Mouse (Mus musculus) limb, embryonic 15.5 days (tissue): Measurements from ENCODE around the gene Ankrd54. TPM values are rescaled to one million over a fixed set of nuclear protein-coding genes. Genes with fewer than 3 reads are reported as not detected.

Source experiments
- polyA plus RNA-seq: library from polyadenylated mRNA; unstranded; fragments of >200 nt; fragmentation: Nextera tagmentation; extraction: Ambion mirVana; gene quantifications from 2 replicates; pipeline ENCODE4 v1.2.1, GENCODE M21; 2015

Ankrd54 gene
- polyA plus RNA-seq, 1 experiment from 2014 or later = 43.9 TPM

Other genes with a start within 250 kb of the Ankrd54 start
- gene Cdc42ep1, start 220.3 kb downstream of the Ankrd54 start, polyA plus RNA-seq = 26.5 and 30.0 TPM in 2 replicates
- 0.65 and 0.73 TPM in 2 replicates for gene Lgals2, start 207.4 kb downstream of the Ankrd54 start, polyA plus RNA-seq
- gene Gga1, start 185.7 kb downstream of the Ankrd54 start, polyA plus RNA-seq = 53.2 and 54.4 TPM in 2 replicates
- 0.50 and 0.65 TPM in 2 replicates for gene Gm49510, start 163.2 kb downstream of the Ankrd54 start, polyA plus RNA-seq
- gene Sh3bp1, start 163.1 kb downstream of the Ankrd54 start, polyA plus RNA-seq = 55.2 and 61.1 TPM in 2 replicates
- 13.0 and 15.0 TPM in 2 replicates for gene Pdxp, start 149.0 kb downstream of the Ankrd54 start, polyA plus RNA-seq
- 2,795 and 2,816 TPM in 2 replicates for gene Lgals1, start 136.2 kb downstream of the Ankrd54 start, polyA plus RNA-seq
- gene Nol12, start 128.0 kb downstream of the Ankrd54 start, polyA plus RNA-seq = 53.2 and 55.2 TPM in 2 replicates
- 54.8 and 59.2 TPM in 2 replicates for gene Triobp, start 115.2 kb downstream of the Ankrd54 start, polyA plus RNA-seq
- 487 and 628 TPM in 2 replicates for gene H1f0, start 34.4 kb downstream of the Ankrd54 start, polyA plus RNA-seq
- 0.13 TPM in 1 of 2 replicates, not detected in the other for gene Galr3, start 21.0 kb downstream of the Ankrd54 start, polyA plus RNA-seq
- gene Eif3l, start 12.3 kb upstream of the Ankrd54 start, polyA plus RNA-seq = 203 and 206 TPM in 2 replicates
- 15.1 and 16.3 TPM in 2 replicates for gene Micall1, start 46.0 kb upstream of the Ankrd54 start, polyA plus RNA-seq
- gene Polr2f, start 78.1 kb upstream of the Ankrd54 start, polyA plus RNA-seq = 295 and 310 TPM in 2 replicates
- 6.3 and 8.5 TPM in 2 replicates for gene 1700088E04Rik, start 78.4 kb upstream of the Ankrd54 start, polyA plus RNA-seq
- gene Sox10, start 102.3 kb upstream of the Ankrd54 start, polyA plus RNA-seq = 4.2 and 5.2 TPM in 2 replicates
- gene Pick1, start 166.3 kb upstream of the Ankrd54 start, polyA plus RNA-seq = 43.8 and 45.8 TPM in 2 replicates
- 1.1 and 1.2 TPM in 2 replicates for gene Gm49486, start 166.5 kb upstream of the Ankrd54 start, polyA plus RNA-seq
- gene Slc16a8, start 191.9 kb upstream of the Ankrd54 start, polyA plus RNA-seq = 0.12 and 0.36 TPM in 2 replicates
- gene Baiap2l2, start 222.6 kb upstream of the Ankrd54 start, polyA plus RNA-seq = 17.2 and 19.7 TPM in 2 replicates